Mouse (Mus musculus) embryonic facial prominence, embryonic 12.5 days (tissue): ENCODE results near the gene Glb1l. TPM values are rescaled to one million over a fixed set of nuclear protein-coding genes. Genes with fewer than 3 reads are reported as not detected.
"Not testable (repeated sequence)": the region's sequence is repeated elsewhere in the genome, so short reads cannot be mapped to it uniquely, and the experiment has no call there.

ENCODE experiments used
- ATAC-seq: fragments of 200-750 bp; cut with Nextera tagmentation; 2 replicates; pipeline ENCODE4 v1.8.0; 2017; ENCODE audit not compliant: insufficient number of reproducible peaks, insufficient read depth, low FRiP score, low TSS enrichment
- H3K27ac ChIP-seq: fragments of 300-500 bp; sonication (generic); 2 replicates; pipeline ENCODE4 v1.5.1; 2016; ENCODE audit warnings: mild to moderate bottlenecking
- H3K27me3 ChIP-seq: fragments of 300-500 bp; sonication (generic); 2 replicates; pipeline ENCODE4 v1.6.1; 2016; ENCODE audit warnings: mild to moderate bottlenecking, moderate library complexity
- H3K36me3 ChIP-seq: fragments of 300-500 bp; sonication (generic); 2 replicates; pipeline ENCODE4 v1.6.1; 2016; ENCODE audit warnings: mild to moderate bottlenecking
- H3K4me1 ChIP-seq: fragments of 300-500 bp; sonication (generic); 2 replicates; pipeline ENCODE4 v1.6.1; 2016
- H3K4me2 ChIP-seq: fragments of 300-500 bp; sonication (generic); replicated peaks from 2 replicates; pipeline ENCODE4 v1.6.1; 2016; ENCODE audit warnings: mild to moderate bottlenecking, moderate library complexity
- H3K4me3 ChIP-seq: fragments of 300-500 bp; sonication (generic); 2 replicates; pipeline ENCODE4 v1.5.1; 2016; ENCODE audit warnings: mild to moderate bottlenecking
- H3K9ac ChIP-seq: fragments of 300-500 bp; sonication (generic); 2 replicates; pipeline ENCODE4 v1.6.1; 2016; ENCODE audit warnings: mild to moderate bottlenecking, moderate library complexity
- H3K9me3 ChIP-seq: fragments of 300-500 bp; sonication (generic); 2 replicates; pipeline ENCODE4 v1.6.1; 2016; ENCODE audit warnings: mild to moderate bottlenecking, moderate library complexity
- WGBS: fragments of 180-500 bp; shearing (Covaris S2); methylation state at CpG from one replicate; pipeline ENCODE4 v1.1.7; 2016; 5-methylcytosine and 5-hydroxymethylcytosine counted together
- polyA plus RNA-seq: library from polyadenylated mRNA; unstranded; fragments of >200 nt; fragmentation: Nextera tagmentation; extraction: Ambion mirVana; gene quantifications from 2 replicates; pipeline ENCODE4 v1.2.1, GENCODE M21; 2016

Gene Glb1l
- polyA plus RNA-seq, 1 experiment from 2014 or later: 21.7 TPM

- no peak overlapping the region for H3K27ac ChIP-seq
- H3K4me1 ChIP-seq: peaks cover 20% of the 10 kb centered on the region; the same call in 1 of the 2 replicates
- H3K36me3 ChIP-seq: 0 out of 2 replicates have a peak, but pooled peaks cover 12% of the 10 kb centered on the region
- 76% methylated on average over 16 of the region's 16 CpGs for WGBS
- H3K4me2 ChIP-seq: no peak overlapping the region
- 0 out of 2 replicates have a peak, but pooled peaks cover 2% of the 10 kb centered on the region for H3K27me3 ChIP-seq
- H3K9ac ChIP-seq: no peak overlapping the region
- ATAC-seq: no peak
- no peak overlapping the region for H3K4me3 ChIP-seq
- H3K9me3 ChIP-seq: no peaks in the 10 kb centered on the region
These were observed 36.7 kb upstream of the Glb1l start for GRCm38 (mm10) chr1:75247071-75247930.

- H3K9me3 ChIP-seq: no peaks in the 10 kb centered on the region
These were observed 34.2 kb upstream of the Glb1l start for GRCm38 (mm10) chr1:75244836-75245235.

GRCm38 (mm10) chr1:75244175-75244826, 33.7 kb upstream of the Glb1l start:
- H3K9ac ChIP-seq: no peak overlapping the region
- no peak for ATAC-seq
- no peak overlapping the region for H3K27ac ChIP-seq
- no peaks in the 10 kb centered on the region for H3K9me3 ChIP-seq
- whole genome bisulfite sequencing: 89% methylated on average over 12 of the region's 12 CpGs
- H3K36me3 ChIP-seq: peaks cover 31% of the 10 kb centered on the region; the same call in 1 of the 2 replicates
- no peaks in the 10 kb centered on the region for H3K27me3 ChIP-seq
- no peak overlapping the region for H3K4me2 ChIP-seq
- H3K4me1 ChIP-seq: peaks cover 9% of the 10 kb centered on the region; the same call in 1 of the 2 replicates
- no peak overlapping the region for H3K4me3 ChIP-seq

More at GRCm38 (mm10) chr1:75244836-75245235, 34.2 kb upstream of the Glb1l start:
- 15% methylated on average over 4 of the region's 4 CpGs for WGBS
- Histone ChIP-seq H3K9ac (no peak overlapping the region), H3K27ac (no peak overlapping the region), H3K4me3 (no peak overlapping the region), H3K4me1 (peaks cover 9% of the 10 kb centered on the region; the same call in 1 of the 2 replicates), H3K4me2 (no peak overlapping the region), H3K27me3 (no peaks in the 10 kb centered on the region), H3K36me3 (peaks cover 28% of the 10 kb centered on the region; the same call in 1 of the 2 replicates)
- ATAC-seq: no peak

GRCm38 (mm10) chr1:75243411-75243810, 32.8 kb upstream of the Glb1l start:
- Histone ChIP-seq H3K27me3 (no peaks in the 10 kb centered on the region), H3K4me1 (peaks cover 9% of the 10 kb centered on the region; the same call in 1 of the 2 replicates), H3K9ac (no peak overlapping the region; the same call in 1 of the 2 replicates), H3K4me2 (no peak overlapping the region), H3K36me3 (peaks cover 31% of the 10 kb centered on the region; the same call in 1 of the 2 replicates), H3K27ac (no peak overlapping the region), H3K4me3 (no peak overlapping the region), H3K9me3 (no peaks in the 10 kb centered on the region)
- WGBS: 90% methylated on average over 14 of the region's 14 CpGs
- no peak for ATAC-seq

DNA sequence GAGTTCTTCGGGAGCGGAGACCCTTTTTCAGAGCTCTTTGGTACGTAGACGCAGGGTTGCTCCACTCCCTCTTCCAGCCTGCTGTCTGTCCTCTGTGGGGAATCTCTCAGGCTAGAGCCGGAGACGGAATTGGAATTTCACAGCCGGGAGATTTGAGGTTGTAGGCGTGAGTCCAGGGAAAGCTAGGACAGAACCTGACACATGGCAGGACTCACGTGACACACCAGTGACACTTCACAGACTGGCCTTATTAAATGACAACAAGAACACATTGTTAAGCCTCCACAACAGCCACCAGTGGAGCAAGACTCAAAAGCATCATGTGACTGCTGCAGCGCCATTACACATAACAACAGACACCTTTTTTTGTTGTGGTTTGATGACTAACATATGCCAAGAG, 29.0 kb upstream of the Glb1l start:
- no peak overlapping the region for H3K4me2 ChIP-seq
- H3K9me3 ChIP-seq: no peaks in the 10 kb centered on the region
- H3K9ac ChIP-seq: no peak overlapping the region
- 87% methylated on average over 10 of the region's 10 CpGs for WGBS
- H3K4me1 ChIP-seq: peaks cover 10% of the 10 kb centered on the region; the same call in 1 of the 2 replicates
- H3K36me3 ChIP-seq: peaks cover 31% of the 10 kb centered on the region; the same call in 1 of the 2 replicates
- H3K27ac ChIP-seq: no peak overlapping the region
- H3K27me3 ChIP-seq: no peaks in the 10 kb centered on the region
- no peak overlapping the region for H3K4me3 ChIP-seq
- no peak for ATAC-seq

- peak; percentile 87 for ATAC-seq
- under 1% methylated on average over 64 of the region's 64 CpGs for WGBS
- H3K36me3 ChIP-seq: peaks cover 14% of the 10 kb centered on the region; the same call in 1 of the 2 replicates
- H3K27me3 ChIP-seq: no peaks in the 10 kb centered on the region
- peak within 1 kb of the TSS; percentile 79 for H3K27ac ChIP-seq
- peak within 1 kb of the TSS; percentile 90 for H3K4me2 ChIP-seq
- H3K4me3 ChIP-seq: peak within 1 kb of the TSS; percentile 69
- peaks cover 10% of the 10 kb centered on the region; the same call in 1 of the 2 replicates for H3K4me1 ChIP-seq
- peak within 1 kb of the TSS; percentile 75 for H3K9ac ChIP-seq
- no peaks in the 10 kb centered on the region for H3K9me3 ChIP-seq
These were observed 25.8 kb upstream of the Glb1l start, which contains the start of gene Dnajb2 for GRCm38 (mm10) chr1:75236117-75237050. Gene Dnajb2 (plus strand): TSS chr1:75236406.

DNA sequence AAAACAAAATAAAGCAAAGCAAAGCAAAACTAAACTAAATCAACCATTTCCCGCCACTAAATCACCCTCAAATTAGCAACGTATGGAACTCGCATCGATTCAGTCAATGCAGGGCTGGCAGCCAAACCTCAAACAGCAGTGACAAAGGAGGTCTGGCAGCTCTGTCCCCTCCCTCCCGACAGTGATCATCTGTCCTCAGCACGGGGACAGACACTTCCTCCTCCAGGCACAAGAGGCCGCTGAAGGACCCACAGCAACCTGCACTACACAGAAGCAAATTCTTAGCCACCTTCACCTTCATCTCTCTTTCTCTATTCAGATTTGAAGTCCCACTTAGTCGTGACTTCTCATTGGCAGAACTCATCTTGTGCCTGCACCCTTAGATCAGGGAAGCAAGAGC, 24.0 kb upstream of the Glb1l start:
- peaks cover 10% of the 10 kb centered on the region; the same call in 1 of the 2 replicates for H3K4me1 ChIP-seq
- no peaks in the 10 kb centered on the region for H3K9me3 ChIP-seq
- H3K27me3 ChIP-seq: no peaks in the 10 kb centered on the region
- under 1% methylated on average over 8 of the region's 8 CpGs for WGBS
- H3K4me2 ChIP-seq: no peak overlapping the region
- ATAC-seq: no peak
- no peak overlapping the region for H3K9ac ChIP-seq
- no peak overlapping the region for H3K4me3 ChIP-seq
- H3K36me3 ChIP-seq: 0 out of 2 replicates have a peak, but pooled peaks cover 1% of the 10 kb centered on the region
- no peak overlapping the region for H3K27ac ChIP-seq

DNA sequence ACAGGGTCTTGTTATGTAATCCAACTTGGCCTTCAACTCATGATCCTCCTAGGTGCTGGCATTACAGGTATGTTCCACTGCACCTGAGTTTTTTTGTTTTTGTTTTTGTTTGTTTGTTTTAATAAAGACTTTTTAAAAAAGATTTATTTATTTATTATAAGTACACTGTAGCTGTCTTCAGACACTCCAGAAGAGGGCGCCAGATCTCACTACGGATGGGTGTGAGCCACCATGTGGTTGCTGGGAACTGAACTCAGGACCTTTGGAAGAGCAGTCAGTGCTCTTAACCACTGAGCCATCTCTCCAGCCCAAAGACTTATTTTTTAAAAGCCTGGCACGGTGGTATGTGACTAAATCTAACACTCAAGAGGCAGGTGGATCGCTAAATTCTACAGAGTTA, 21.9 kb upstream of the Glb1l start:
- not testable (repeated sequence) for H3K27ac ChIP-seq, H3K4me2 ChIP-seq, H3K9ac ChIP-seq, H3K4me1 ChIP-seq, H3K27me3 ChIP-seq, H3K36me3 ChIP-seq, ATAC-seq, H3K9me3 ChIP-seq, H3K4me3 ChIP-seq
- WGBS: 60% methylated on average over 4 of the region's 4 CpGs

DNA sequence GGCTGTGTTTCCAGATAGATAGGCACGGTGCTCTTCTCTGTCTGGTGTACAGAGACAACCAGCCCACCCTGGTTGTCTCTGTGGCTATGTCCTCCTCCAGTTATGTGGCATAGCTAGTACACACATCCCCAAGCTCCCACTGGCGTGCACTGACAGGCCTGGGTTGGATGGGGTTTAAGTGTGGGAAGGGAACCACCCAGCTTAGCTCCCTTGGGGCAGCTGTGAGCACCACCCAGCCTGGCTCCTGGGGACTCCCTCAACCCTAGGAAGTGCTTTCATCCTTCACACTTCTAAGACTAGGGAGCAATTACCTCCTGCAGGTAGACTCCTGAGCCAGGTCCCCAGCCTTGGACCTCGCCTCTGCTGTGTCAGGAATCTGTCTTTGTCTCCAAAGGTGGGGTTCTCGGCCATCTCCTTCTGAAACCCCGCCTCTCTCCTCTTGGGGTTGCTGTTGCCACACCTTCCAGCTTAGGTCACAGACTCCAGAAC, 21.1 kb upstream of the Glb1l start, which contains the start of gene A630095N17Rik:
TSS of gene A630095N17Rik (minus strand) at position 439 of the 489 bp plus-strand sequence.
- no peak for ATAC-seq
- Histone ChIP-seq H3K27me3 (0 out of 2 replicates have a peak, but pooled peaks cover under 1% of the 10 kb centered on the region), H3K27ac (no peak within 1 kb of the TSS), H3K36me3 (no peaks in the 10 kb centered on the region), H3K9me3 (no peaks in the 10 kb centered on the region), H3K4me3 (no peak within 1 kb of the TSS), H3K4me1 (peaks cover 4% of the 10 kb centered on the region; the same call in 1 of the 2 replicates), H3K4me2 (no peak within 1 kb of the TSS), H3K9ac (no peak within 1 kb of the TSS)
- WGBS: 64% methylated on average over 5 of the region's 5 CpGs

GRCm38 (mm10) chr1:75231224-75231623, 20.6 kb upstream of the Glb1l start:
- Histone ChIP-seq H3K36me3 (no peaks in the 10 kb centered on the region), H3K4me1 (peaks cover 4% of the 10 kb centered on the region; the same call in 1 of the 2 replicates), H3K27me3 (0 out of 2 replicates have a peak, but pooled peaks cover 2% of the 10 kb centered on the region), H3K9me3 (no peaks in the 10 kb centered on the region), H3K4me3 (no peak overlapping the region), H3K27ac (no peak overlapping the region), H3K9ac (no peak overlapping the region), H3K4me2 (no peak overlapping the region)
- ATAC-seq: no peak
- 78% methylated on average over 4 of the region's 4 CpGs for WGBS
